In genomic region chr12:72719046-72719445, GRCm38 (mm10) we compare ENCODE assay signal across 22 mouse cellular contexts. TPM values are rescaled to one million over a fixed set of nuclear protein-coding genes. Genes with fewer than 3 reads are reported as not detected.
A peak's percentile ranks its signal among the peaks of the same experiment; 100 is the strongest.
DNase-seq lines count a peak whose midpoint lies in the region; ATAC-seq and TF ChIP-seq lines count a peak whose summit lies in the region.
"Had no signal": no experiment of that assay in that cellular context is flagged by ENCODE, and none has a peak within 500 bp of the region (broad histone marks: within the 10 kb centered on the region; RNA-seq: fewer than 3 reads in every experiment).

No protein-coding gene starts in this region.

- ATAC-seq in heart, embryonic 15.5 days (replicated peaks; ENCODE audit: insufficient number of reproducible peaks, insufficient read depth, low FRiP score, low read depth), result no peak
- ATAC-seq in hindbrain, embryonic 16.5 days, result no peak
- ATAC-seq: forebrain, embryonic 16.5 days had no signal

- 30% methylated on average over 2 of the region's 2 CpGs for WGBS in heart, adult 2 months
- WGBS in heart, embryonic 15.5 days, result 25% methylated on average over 2 of the region's 2 CpGs
- 68% methylated on average over 2 of the region's 2 CpGs for WGBS in small intestine, adult 2 months
- 85% methylated on average over 2 of the region's 2 CpGs for WGBS in hindbrain, embryonic 16.5 days

- no peak overlapping the region for H3K4me3 ChIP-seq in heart, adult 2 months
- no peak overlapping the region for H3K4me3 ChIP-seq in brown adipose tissue, adult 24 weeks (ENCODE audit: insufficient read depth, low read depth, low read length)
- H3K4me3 ChIP-seq in heart, embryonic 15.5 days, result no peak overlapping the region
- no peak overlapping the region for H3K4me3 ChIP-seq in small intestine, adult 2 months (ENCODE audit: low read depth, low read length)
- no peak overlapping the region for H3K4me3 ChIP-seq in hindbrain, embryonic 16.5 days (ENCODE audit: low read length)
- H3K4me3 ChIP-seq: embryonic facial prominence, embryonic 10.5 days; hindbrain, embryonic 15.5 days; limb, embryonic 10.5 days; midbrain, embryonic 10.5 days; neural tube, embryonic 15.5 days had no signal

- no peaks in the 10 kb centered on the region for H3K9me3 ChIP-seq in heart, embryonic 15.5 days (replicated peaks)
- no peaks in the 10 kb centered on the region for H3K9me3 ChIP-seq in hindbrain, embryonic 16.5 days (ENCODE audit: control insufficient read depth, low read length)
- H3K9me3 ChIP-seq: embryonic facial prominence, embryonic 10.5 days; hindbrain, embryonic 15.5 days; limb, embryonic 10.5 days; midbrain, embryonic 10.5 days; neural tube, embryonic 15.5 days had no signal

- no peak for TF ChIP-seq POLR2A in heart, adult 2 months (IDR thresholded peaks at IDR 0.05; ENCODE audit: insufficient read depth, low read depth, low read length)
- no peak for TF ChIP-seq POLR2A in small intestine, adult 2 months (IDR thresholded peaks at IDR 0.05; ENCODE audit: low read depth, low read length)

- peak overlapping the region; percentile 86 for H3K27ac ChIP-seq in heart, adult 2 months
- H3K27ac ChIP-seq in brown adipose tissue, adult 24 weeks (replicated peaks; ENCODE audit: low read depth, low read length), result peak overlapping the region; percentile 89
- H3K27ac ChIP-seq in heart, embryonic 15.5 days, result peak overlapping the region; percentile 84
- H3K27ac ChIP-seq in small intestine, adult 2 months (ENCODE audit: insufficient read depth, low read depth, low read length), result 0 out of 2 replicates have a peak overlapping the region, but pooled peaks have one; percentile 34
- H3K27ac ChIP-seq in hindbrain, embryonic 16.5 days (ENCODE audit: low read depth, low read length), result no peak overlapping the region
- H3K27ac ChIP-seq: embryonic facial prominence, embryonic 10.5 days; hindbrain, embryonic 15.5 days; limb, embryonic 10.5 days; midbrain, embryonic 10.5 days; neural tube, embryonic 15.5 days had no signal

- H3K4me2 ChIP-seq in heart, embryonic 15.5 days, result no peak overlapping the region
- no peak overlapping the region for H3K4me2 ChIP-seq in hindbrain, embryonic 16.5 days (ENCODE audit: low read length)
- H3K4me2 ChIP-seq: hindbrain, embryonic 15.5 days; neural tube, embryonic 15.5 days had no signal

- H3K36me3 ChIP-seq in heart, adult 2 months (ENCODE audit: control insufficient read depth, insufficient read depth, low read length), result no peaks in the 10 kb centered on the region
- H3K36me3 ChIP-seq in heart, embryonic 15.5 days, result no peaks in the 10 kb centered on the region
- no peaks in the 10 kb centered on the region for H3K36me3 ChIP-seq in small intestine, adult 2 months (ENCODE audit: control insufficient read depth, insufficient read depth, low read length)
- H3K36me3 ChIP-seq in hindbrain, embryonic 16.5 days (ENCODE audit: control insufficient read depth, insufficient read depth, low read length), result no peaks in the 10 kb centered on the region
- H3K36me3 ChIP-seq: embryonic facial prominence, embryonic 10.5 days; hindbrain, embryonic 15.5 days; limb, embryonic 10.5 days; midbrain, embryonic 10.5 days; neural tube, embryonic 15.5 days had no signal

- no peaks in the 10 kb centered on the region for H3K27me3 ChIP-seq in heart, adult 2 months (ENCODE audit: control insufficient read depth, insufficient read depth, low read length)
- no peaks in the 10 kb centered on the region for H3K27me3 ChIP-seq in heart, embryonic 15.5 days
- H3K27me3 ChIP-seq in small intestine, adult 2 months (ENCODE audit: control insufficient read depth, insufficient read depth, low read length), result no peaks in the 10 kb centered on the region
- H3K27me3 ChIP-seq in hindbrain, embryonic 16.5 days (replicated peaks; ENCODE audit: control insufficient read depth, insufficient read depth, low read length), result no peaks in the 10 kb centered on the region
- H3K27me3 ChIP-seq: hindbrain, embryonic 15.5 days; neural tube, embryonic 15.5 days had no signal

- no peak for DNase-seq in heart, adult 2 months
- no peak for DNase-seq in heart, postnatal 36 days
- no peak for DNase-seq in adrenal gland, postnatal 36 days
- no peak for DNase-seq in ovary, postnatal 36 days (ENCODE audit: low spot score)
- DNase-seq: adrenal gland, postnatal 25 days; cerebellum, adult 11 months; gastrocnemius, postnatal 25 days; kidney, adult 2 months; kidney, postnatal 14 days; liver; lung, postnatal 10 days; thymus, postnatal 25 days had no signal

- H3K79me2 ChIP-seq in heart, adult 2 months (replicated peaks; ENCODE audit: control insufficient read depth, insufficient read depth, low read length), result no peaks in the 10 kb centered on the region

- no peak for TF ChIP-seq CTCF in heart, adult 2 months (IDR thresholded peaks at IDR 0.05)
- TF ChIP-seq CTCF in small intestine, adult 2 months (IDR thresholded peaks at IDR 0.05; ENCODE audit: extremely low read depth, insufficient read length, insufficient replicate concordance, low read depth, low read length), result no peak

- no peak overlapping the region for H3K9ac ChIP-seq in heart, adult 2 months (ENCODE audit: low read depth, low read length)
- no peak overlapping the region for H3K9ac ChIP-seq in heart, embryonic 15.5 days
- no peak overlapping the region for H3K9ac ChIP-seq in hindbrain, embryonic 16.5 days (ENCODE audit: low read depth, low read length)
- H3K9ac ChIP-seq: hindbrain, embryonic 15.5 days; neural tube, embryonic 15.5 days had no signal

- H3K4me1 ChIP-seq in heart, adult 2 months (ENCODE audit: control insufficient read depth, insufficient read depth, low read length), result peaks cover 3% of the 10 kb centered on the region
- H3K4me1 ChIP-seq in brown adipose tissue, adult 24 weeks (ENCODE audit: control insufficient read depth, insufficient read depth, insufficient read length, low read length), result peaks cover 6% of the 10 kb centered on the region; the same call in 1 of the 2 replicates
- H3K4me1 ChIP-seq in heart, embryonic 15.5 days (replicated peaks), result peaks cover 9% of the 10 kb centered on the region
- H3K4me1 ChIP-seq in small intestine, adult 2 months (ENCODE audit: control insufficient read depth, insufficient read depth, insufficient read length, low read length), result no peaks in the 10 kb centered on the region
- no peaks in the 10 kb centered on the region for H3K4me1 ChIP-seq in hindbrain, embryonic 16.5 days (ENCODE audit: control insufficient read depth, insufficient read depth, low read depth, low read length)
- H3K4me1 ChIP-seq: hindbrain, embryonic 15.5 days; midbrain, embryonic 10.5 days; neural tube, embryonic 15.5 days had no signal

- TF ChIP-seq EP300 in heart, adult 2 months (IDR thresholded peaks at IDR 0.05; ENCODE audit: insufficient read depth, low read depth, low read length), result no peak

- intact Hi-C loops in heart, adult 2 months (cut with DNase I), result no loop called here
- intact Hi-C loops in heart, postnatal 36 days (cut with DNase I), result no loop called here

RNA-seq across cellular contexts. Expression of gene Ppm1a, which starts 38.2 kb away (rescaled TPM):
- 100 to 1,000 TPM; 218 to 258 TPM for total RNA-seq in heart, adult 2 months (2021)
- polyA plus RNA-seq in heart, adult 2 months (2012; rRNA removed), result 78.4 and 141 TPM in 2 replicates
- 100 to 1,000 TPM; 244 to 245 TPM for total RNA-seq in heart, postnatal 36 days (2021)
- polyA plus RNA-seq in brown adipose tissue, adult 24 weeks (2012; ENCODE audit: insufficient read depth, insufficient read length, missing spikeins), result 216 and 221 TPM in 2 replicates
- 36.6 and 43.5 TPM in 2 replicates for polyA plus RNA-seq in heart, embryonic 15.5 days (2015; fragmentation: Nextera tagmentation; extraction: Ambion mirVana)
- 10.4 and 34.7 TPM in 2 replicates for polyA plus RNA-seq in small intestine, adult 2 months (2012; rRNA removed)
- total RNA-seq in adrenal gland, postnatal 36 days (2021), result 100 to 1,000 TPM; 276 to 324 TPM
- 25.7 and 47.5 TPM in 2 replicates for polyA plus RNA-seq in hindbrain, embryonic 16.5 days (2015; fragmentation: Nextera tagmentation; extraction: Ambion mirVana)

RNA-seq across cellular contexts. Expression of gene Dhrs7, which starts 54.3 kb away (rescaled TPM):
- total RNA-seq in heart, adult 2 months (2021), result 10 to 100 TPM; 54.6 to 65.7 TPM
- polyA plus RNA-seq in heart, adult 2 months (2012; rRNA removed), result 47.9 and 57.7 TPM in 2 replicates
- 10 to 100 TPM; 76.3 to 80.8 TPM for total RNA-seq in heart, postnatal 36 days (2021)
- 377 and 379 TPM in 2 replicates for polyA plus RNA-seq in brown adipose tissue, adult 24 weeks (2012; ENCODE audit: insufficient read depth, insufficient read length, missing spikeins)
- polyA plus RNA-seq in heart, embryonic 15.5 days (2015; fragmentation: Nextera tagmentation; extraction: Ambion mirVana), result 74.7 and 82.9 TPM in 2 replicates
- polyA plus RNA-seq in small intestine, adult 2 months (2012; rRNA removed), result 9.1 and 23.9 TPM in 2 replicates
- 100 to 1,000 TPM; 174 to 289 TPM for total RNA-seq in adrenal gland, postnatal 36 days (2021)
- polyA plus RNA-seq in hindbrain, embryonic 16.5 days (2015; fragmentation: Nextera tagmentation; extraction: Ambion mirVana), result 20.4 and 22.7 TPM in 2 replicates
